Mouse (Mus musculus) embryonic facial prominence, embryonic 12.5 days (tissue): ENCODE data around the gene Ctsz. TPM values are rescaled to one million over a fixed set of nuclear protein-coding genes. Genes with fewer than 3 reads are reported as not detected.

Source experiments
- ATAC-seq: fragments of 200-750 bp; cut with Nextera tagmentation; 2 replicates; pipeline ENCODE4 v1.8.0; 2017; ENCODE audit not compliant: insufficient number of reproducible peaks, insufficient read depth, low FRiP score, low TSS enrichment
- H3K27ac ChIP-seq: fragments of 300-500 bp; sonication (generic); 2 replicates; pipeline ENCODE4 v1.5.1; 2016; ENCODE audit warnings: mild to moderate bottlenecking
- H3K27me3 ChIP-seq: fragments of 300-500 bp; sonication (generic); 2 replicates; pipeline ENCODE4 v1.6.1; 2016; ENCODE audit warnings: mild to moderate bottlenecking, moderate library complexity
- H3K36me3 ChIP-seq: fragments of 300-500 bp; sonication (generic); 2 replicates; pipeline ENCODE4 v1.6.1; 2016; ENCODE audit warnings: mild to moderate bottlenecking
- H3K4me1 ChIP-seq: fragments of 300-500 bp; sonication (generic); 2 replicates; pipeline ENCODE4 v1.6.1; 2016
- H3K4me2 ChIP-seq: fragments of 300-500 bp; sonication (generic); replicated peaks from 2 replicates; pipeline ENCODE4 v1.6.1; 2016; ENCODE audit warnings: mild to moderate bottlenecking, moderate library complexity
- H3K4me3 ChIP-seq: fragments of 300-500 bp; sonication (generic); 2 replicates; pipeline ENCODE4 v1.5.1; 2016; ENCODE audit warnings: mild to moderate bottlenecking
- H3K9ac ChIP-seq: fragments of 300-500 bp; sonication (generic); 2 replicates; pipeline ENCODE4 v1.6.1; 2016; ENCODE audit warnings: mild to moderate bottlenecking, moderate library complexity
- H3K9me3 ChIP-seq: fragments of 300-500 bp; sonication (generic); 2 replicates; pipeline ENCODE4 v1.6.1; 2016; ENCODE audit warnings: mild to moderate bottlenecking, moderate library complexity
- WGBS: fragments of 180-500 bp; shearing (Covaris S2); methylation state at CpG from one replicate; pipeline ENCODE4 v1.1.7; 2016; 5-methylcytosine and 5-hydroxymethylcytosine counted together
- polyA plus RNA-seq: library from polyadenylated mRNA; unstranded; fragments of >200 nt; fragmentation: Nextera tagmentation; extraction: Ambion mirVana; gene quantifications from 2 replicates; pipeline ENCODE4 v1.2.1, GENCODE M21; 2016

The Ctsz gene
- polyA plus RNA-seq, 1 experiment from 2014 or later = 115 TPM

DNA sequence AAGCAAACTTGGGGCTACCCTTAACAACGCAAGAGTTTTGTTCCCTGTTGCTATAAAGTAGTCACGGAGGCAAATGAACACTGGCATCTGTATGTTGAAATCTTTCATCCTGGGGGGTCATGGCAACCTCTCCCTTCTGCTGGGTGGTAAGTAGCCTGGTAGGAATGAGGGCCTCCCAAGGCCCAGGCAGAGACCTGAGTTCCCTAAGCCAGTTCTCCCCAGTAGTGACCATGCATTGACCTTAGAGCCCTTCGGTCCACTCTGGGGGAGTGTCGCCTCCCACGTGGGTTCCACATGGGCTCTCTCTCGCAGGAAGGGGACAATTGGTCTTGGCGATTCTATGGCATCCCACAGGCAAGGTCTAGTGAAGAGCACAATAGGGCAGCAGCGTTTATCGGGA lies 1.1 kb upstream of the Ctsz start:
- 82% methylated on average over 9 of the region's 9 CpGs for WGBS
- ATAC-seq = no peak

DNA sequence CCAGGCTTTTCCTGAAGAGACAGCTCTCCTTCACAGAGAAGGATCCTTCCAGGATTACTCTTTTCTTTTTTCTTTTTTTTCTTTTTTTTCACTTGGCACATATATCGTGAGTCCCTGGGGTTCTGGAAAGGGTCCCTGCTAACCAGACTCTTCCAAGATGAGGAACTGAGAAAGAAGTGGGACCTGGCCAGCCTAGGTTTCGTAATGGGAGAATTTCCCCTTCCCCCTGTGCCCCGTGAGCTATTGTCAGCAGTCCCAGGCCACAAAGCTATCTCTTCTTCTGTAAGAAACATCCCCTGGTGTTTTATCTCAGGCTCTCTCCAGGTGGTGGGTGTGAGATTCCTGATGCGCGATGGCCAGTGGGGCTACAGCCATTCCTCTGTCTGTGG lies 605 bp upstream of the Ctsz start:
- WGBS = 50% methylated on average over 5 of the region's 5 CpGs
- Histone ChIP-seq H3K27ac (no peak overlapping the region), H3K9ac (no peak overlapping the region), H3K4me3 (peak overlapping the region; percentile 50), H3K4me2 (peak overlapping the region; percentile 73), H3K9me3 (no peaks in the 10 kb centered on the region), H3K4me1 (peaks cover 28% of the 10 kb centered on the region), H3K27me3 (no peaks in the 10 kb centered on the region), H3K36me3 (0 out of 2 replicates have a peak, but pooled peaks cover 11% of the 10 kb centered on the region)
- ATAC-seq = no peak

More for the DNA sequence above, 1.1 kb upstream of the Ctsz start:
- Histone ChIP-seq H3K4me2 (no peak overlapping the region), H3K36me3 (0 out of 2 replicates have a peak, but pooled peaks cover 11% of the 10 kb centered on the region), H3K27me3 (no peaks in the 10 kb centered on the region), H3K4me3 (no peak overlapping the region), H3K9ac (no peak overlapping the region), H3K4me1 (peaks cover 28% of the 10 kb centered on the region), H3K27ac (no peak overlapping the region), H3K9me3 (no peaks in the 10 kb centered on the region)

DNA sequence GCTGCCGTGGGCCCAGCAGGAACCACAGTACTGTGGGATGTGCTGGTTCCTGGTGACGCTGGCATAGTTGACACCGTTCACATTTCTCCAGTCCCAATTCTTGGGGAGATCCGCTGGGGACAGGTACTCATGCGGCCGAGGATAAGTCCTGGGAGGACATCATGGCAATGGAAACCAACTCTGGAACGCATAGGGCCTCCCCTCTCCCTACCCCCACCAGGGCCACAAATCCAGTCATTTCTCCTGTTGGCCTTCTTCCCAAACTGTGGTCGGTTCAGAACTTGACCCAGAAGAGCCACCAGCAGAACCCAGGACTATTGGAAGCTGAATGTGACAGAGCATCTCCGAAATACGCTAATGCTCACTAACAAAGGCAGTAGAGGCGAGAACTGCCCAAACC lies 658 bp downstream of the Ctsz start:
- no peak for ATAC-seq
- peaks cover 19% of the 10 kb centered on the region; the same call in 1 of the 2 replicates for H3K36me3 ChIP-seq
- no peaks in the 10 kb centered on the region for H3K27me3 ChIP-seq
- H3K9me3 ChIP-seq = no peaks in the 10 kb centered on the region
- H3K27ac ChIP-seq = no peak overlapping the region
- peak overlapping the region; percentile 54 for H3K9ac ChIP-seq
- 67% methylated on average over 11 of the region's 11 CpGs for WGBS
- H3K4me1 ChIP-seq = peaks cover 27% of the 10 kb centered on the region
- H3K4me3 ChIP-seq = peak overlapping the region; percentile 50
- peak overlapping the region; percentile 73 for H3K4me2 ChIP-seq

DNA sequence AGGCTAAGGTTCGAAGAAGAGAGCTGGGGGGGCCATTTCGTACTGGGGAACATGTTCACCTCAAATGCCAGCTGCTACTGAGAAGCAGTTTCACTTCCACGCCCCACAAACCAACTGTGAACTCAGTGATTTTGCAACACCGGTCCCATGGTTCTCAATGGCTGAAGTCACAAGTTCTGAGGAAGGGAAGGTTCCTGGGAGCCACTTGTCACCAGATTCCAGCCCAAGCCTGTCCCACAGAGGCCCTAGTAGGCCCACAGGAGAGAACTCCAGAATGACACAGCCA lies 1.2 kb downstream of the Ctsz start:
- Histone ChIP-seq H3K27me3 (no peaks in the 10 kb centered on the region), H3K36me3 (peaks cover 22% of the 10 kb centered on the region), H3K4me2 (peak overlapping the region; percentile 73), H3K9me3 (no peaks in the 10 kb centered on the region), H3K4me1 (peaks cover 24% of the 10 kb centered on the region), H3K4me3 (peak overlapping the region; percentile 50; the same call in 1 of the 2 replicates), H3K9ac (0 out of 2 replicates have a peak overlapping the region, but pooled peaks have one; percentile 54), H3K27ac (no peak overlapping the region)
- ATAC-seq = no peak
- WGBS = 92% methylated on average over 4 of the region's 4 CpGs

DNA sequence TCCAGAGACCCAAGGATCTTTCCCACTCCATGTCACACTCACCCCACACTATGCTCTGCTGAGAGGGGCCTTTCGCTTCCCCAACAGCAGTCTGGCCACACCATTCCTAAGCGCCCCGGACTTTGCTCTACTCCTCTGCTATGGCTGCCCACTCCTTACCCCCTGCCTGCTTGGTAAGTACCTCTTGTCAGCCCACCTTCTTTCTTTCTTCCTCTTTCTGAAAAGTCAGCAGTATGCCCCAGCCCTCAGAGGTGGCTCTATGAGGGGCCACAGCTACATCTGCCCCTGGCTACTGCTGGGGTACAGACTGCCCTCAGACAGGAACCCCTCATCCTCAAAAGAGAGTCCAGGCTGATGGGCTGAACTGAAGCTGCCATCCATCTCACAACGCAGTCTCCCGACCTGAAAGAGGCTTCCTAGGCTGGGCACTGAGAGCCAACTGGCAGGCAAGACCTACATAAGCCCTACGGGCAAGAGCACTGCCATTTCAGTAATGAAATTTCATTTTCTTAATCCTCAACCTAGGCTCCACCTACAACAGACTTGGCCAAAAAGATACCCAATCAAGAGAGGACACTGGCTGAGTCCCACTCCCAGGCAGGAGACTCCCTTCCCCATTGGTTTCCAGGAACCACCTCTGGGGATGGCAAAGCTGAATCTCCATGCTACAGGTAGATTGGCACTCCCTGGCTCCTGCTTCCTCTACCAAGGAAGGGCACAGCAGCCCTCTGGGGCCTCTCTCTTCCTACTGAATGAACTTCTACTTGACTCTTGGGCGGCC lies 1.7 kb downstream of the Ctsz start:
- Histone ChIP-seq H3K4me3 (no peak overlapping the region), H3K4me1 (peaks cover 24% of the 10 kb centered on the region), H3K4me2 (no peak overlapping the region), H3K36me3 (peaks cover 27% of the 10 kb centered on the region), H3K27me3 (no peaks in the 10 kb centered on the region), H3K9ac (no peak overlapping the region), H3K9me3 (no peaks in the 10 kb centered on the region), H3K27ac (no peak overlapping the region)
- no peak for ATAC-seq
- WGBS = 95% methylated on average over 7 of the region's 7 CpGs

DNA sequence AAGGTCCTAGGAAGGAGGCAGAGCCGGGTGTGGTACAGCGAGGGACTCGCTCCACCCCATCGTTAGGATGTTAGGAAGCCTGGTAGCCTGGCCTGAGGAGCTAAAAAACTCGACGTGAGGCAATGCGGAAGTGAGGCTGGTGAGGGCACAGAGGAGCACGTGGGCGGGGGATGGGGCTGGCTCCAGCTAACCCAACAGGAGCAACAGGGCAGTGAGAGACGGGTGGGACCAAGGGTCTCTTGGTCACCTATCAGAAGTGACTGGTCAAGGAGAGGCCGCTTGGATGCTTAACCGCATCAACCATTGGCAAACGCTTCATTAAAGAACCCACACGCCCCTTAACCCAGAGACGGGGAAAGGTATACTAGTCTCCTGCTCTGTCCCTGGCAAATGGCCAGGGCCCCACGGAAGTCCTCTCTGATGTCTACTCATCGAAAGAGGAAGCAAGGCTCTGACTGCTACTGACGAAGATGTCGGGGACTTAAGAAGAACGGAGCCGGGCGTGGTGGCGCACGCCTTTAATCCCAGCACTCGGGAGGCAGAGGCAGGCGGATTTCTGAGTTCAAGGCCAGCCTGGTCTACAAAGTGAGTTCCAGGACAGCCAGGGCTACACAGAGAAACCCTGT lies 2.6 kb downstream of the Ctsz start:
- H3K9ac ChIP-seq = no peak overlapping the region
- peaks cover 24% of the 10 kb centered on the region for H3K4me1 ChIP-seq
- H3K9me3 ChIP-seq = no peaks in the 10 kb centered on the region
- H3K36me3 ChIP-seq = peaks cover 30% of the 10 kb centered on the region
- H3K4me2 ChIP-seq = no peak overlapping the region
- no peak for ATAC-seq
- WGBS = 88% methylated on average over 26 of the region's 26 CpGs
- no peak overlapping the region for H3K4me3 ChIP-seq
- H3K27me3 ChIP-seq = no peaks in the 10 kb centered on the region
- H3K27ac ChIP-seq = no peak overlapping the region

DNA sequence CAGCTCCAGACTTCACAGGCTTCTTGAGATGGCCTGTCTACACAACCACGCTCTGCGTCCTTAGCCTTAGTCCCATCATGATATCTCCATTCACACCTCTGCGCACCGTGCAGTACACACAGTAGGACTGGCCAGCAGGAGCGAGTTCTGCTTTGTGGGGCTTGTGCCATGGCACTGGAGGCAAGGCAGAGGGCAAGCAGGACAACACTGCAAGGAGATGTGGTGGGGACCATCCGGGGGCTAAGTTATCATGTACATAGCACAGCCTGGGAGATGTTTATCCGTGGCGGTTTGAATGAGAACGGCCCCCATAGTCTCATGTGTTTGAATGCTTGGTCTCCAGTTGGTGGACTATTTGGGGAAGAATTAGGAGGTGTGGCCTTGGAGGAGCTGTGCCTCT lies 3.9 kb downstream of the Ctsz start:
- Histone ChIP-seq H3K27me3 (no peaks in the 10 kb centered on the region), H3K36me3 (peaks cover 30% of the 10 kb centered on the region)
- no peak for ATAC-seq

DNA sequence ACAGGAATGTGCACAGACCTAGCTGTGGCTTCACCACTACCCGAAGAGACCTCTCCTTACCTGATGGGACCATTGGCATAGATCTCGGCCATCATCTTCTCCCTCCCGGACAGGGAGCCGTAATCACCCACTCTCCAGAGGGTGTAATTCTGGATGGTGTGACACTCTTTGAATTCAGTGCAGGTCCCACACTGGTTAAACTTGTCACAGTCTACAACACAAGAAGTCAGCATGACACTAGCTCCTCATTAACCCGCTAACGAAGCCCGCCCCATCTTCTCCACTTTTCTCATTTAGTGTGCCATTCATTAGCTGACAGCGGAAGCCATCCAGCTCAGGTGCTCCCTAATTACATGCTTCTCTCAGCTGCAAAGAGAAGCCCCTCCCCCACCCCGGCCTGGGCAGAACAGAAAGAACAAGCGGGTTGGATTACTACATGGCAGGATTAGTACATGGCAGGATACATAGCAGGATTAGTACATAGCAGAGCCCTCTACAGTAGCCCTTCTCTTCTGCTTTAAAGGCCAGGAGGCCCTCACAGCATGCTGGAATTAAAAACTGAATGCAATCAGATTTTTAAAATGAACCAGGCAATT lies 9.7 kb downstream of the Ctsz start:
- Histone ChIP-seq H3K4me3 (no peak overlapping the region), H3K27me3 (no peaks in the 10 kb centered on the region), H3K9me3 (no peaks in the 10 kb centered on the region), H3K36me3 (peaks cover 71% of the 10 kb centered on the region), H3K4me2 (no peak overlapping the region), H3K9ac (no peak overlapping the region), H3K4me1 (no peaks in the 10 kb centered on the region), H3K27ac (no peak overlapping the region)
- WGBS = 75% methylated on average over 10 of the region's 10 CpGs
- ATAC-seq = no peak

More for the DNA sequence above, 3.9 kb downstream of the Ctsz start:
- H3K4me3 ChIP-seq = no peak overlapping the region
- 97% methylated on average over 9 of the region's 9 CpGs for WGBS
- H3K4me2 ChIP-seq = no peak overlapping the region
- H3K9me3 ChIP-seq = no peaks in the 10 kb centered on the region
- no peak overlapping the region for H3K27ac ChIP-seq
- H3K9ac ChIP-seq = no peak overlapping the region
- H3K4me1 ChIP-seq = peaks cover 24% of the 10 kb centered on the region

DNA sequence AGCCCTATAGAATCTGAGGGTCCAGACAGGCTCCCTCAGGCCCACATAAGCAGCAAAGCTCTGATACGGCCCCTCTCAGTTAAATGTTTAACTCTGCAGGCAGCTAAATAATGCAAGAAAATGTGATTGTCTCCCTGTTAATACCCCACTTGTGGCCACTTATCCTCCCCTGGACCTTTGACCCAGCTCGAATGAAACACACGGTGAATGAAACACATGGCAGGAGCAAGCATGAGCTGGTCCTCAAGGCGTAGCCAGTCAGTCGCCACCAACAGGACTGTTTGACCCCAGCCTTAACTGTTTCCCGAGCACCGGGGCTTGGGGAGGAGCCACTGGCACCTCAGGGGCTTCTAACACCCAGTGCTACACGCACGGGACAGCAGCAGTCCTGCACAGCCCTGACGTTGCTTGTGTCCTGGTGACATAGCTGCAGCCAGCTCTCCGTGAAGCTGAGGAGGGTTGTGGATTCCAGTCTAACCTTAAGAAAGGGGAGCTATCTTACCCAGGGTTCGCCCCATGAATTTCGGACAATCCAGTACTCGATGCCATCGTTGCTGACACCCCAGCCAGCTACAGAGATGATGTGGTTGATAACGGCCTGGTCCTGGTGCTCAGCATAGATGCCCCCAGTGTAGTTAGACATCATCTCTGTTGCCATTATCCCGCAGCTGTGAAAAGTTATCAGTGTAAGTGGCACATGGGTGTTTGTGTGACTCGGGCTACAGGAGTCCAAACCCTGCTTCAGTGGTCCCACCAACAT lies 10.6 kb downstream of the Ctsz start:
- no peak for ATAC-seq
- peaks cover 72% of the 10 kb centered on the region for H3K36me3 ChIP-seq
- H3K4me1 ChIP-seq = no peaks in the 10 kb centered on the region
- no peaks in the 10 kb centered on the region for H3K27me3 ChIP-seq
- no peak overlapping the region for H3K4me2 ChIP-seq
- H3K9me3 ChIP-seq = no peaks in the 10 kb centered on the region
- H3K9ac ChIP-seq = no peak overlapping the region
- WGBS = 78% methylated on average over 18 of the region's 18 CpGs
- no peak overlapping the region for H3K27ac ChIP-seq
- no peak overlapping the region for H3K4me3 ChIP-seq

DNA sequence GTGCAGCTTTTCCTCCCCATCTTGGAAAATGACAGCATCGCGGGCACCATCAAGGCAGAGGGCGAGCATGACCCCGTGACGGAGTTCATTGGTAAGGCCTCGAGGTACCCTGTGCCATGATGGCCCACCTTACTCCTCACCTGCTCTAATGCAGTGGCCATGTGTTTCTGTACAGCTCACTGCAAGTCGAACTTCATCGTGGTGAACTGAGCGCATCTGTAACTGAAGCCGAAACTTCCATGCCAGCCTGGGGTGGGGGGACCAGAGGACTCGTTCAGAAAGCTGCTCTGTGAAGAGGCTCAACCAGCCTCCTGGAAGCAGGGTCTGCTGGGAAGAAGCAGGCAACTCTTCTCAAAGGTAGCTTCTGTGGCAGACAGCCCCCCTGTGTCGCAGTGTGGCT lies 12.0 kb downstream of the Ctsz start:
- Histone ChIP-seq H3K4me1 (no peaks in the 10 kb centered on the region), H3K4me2 (no peak overlapping the region), H3K9ac (no peak overlapping the region), H3K27me3 (no peaks in the 10 kb centered on the region), H3K9me3 (no peaks in the 10 kb centered on the region), H3K4me3 (no peak overlapping the region), H3K36me3 (peaks cover 75% of the 10 kb centered on the region), H3K27ac (no peak overlapping the region)
- no peak for ATAC-seq
- WGBS = 94% methylated on average over 12 of the region's 12 CpGs

DNA sequence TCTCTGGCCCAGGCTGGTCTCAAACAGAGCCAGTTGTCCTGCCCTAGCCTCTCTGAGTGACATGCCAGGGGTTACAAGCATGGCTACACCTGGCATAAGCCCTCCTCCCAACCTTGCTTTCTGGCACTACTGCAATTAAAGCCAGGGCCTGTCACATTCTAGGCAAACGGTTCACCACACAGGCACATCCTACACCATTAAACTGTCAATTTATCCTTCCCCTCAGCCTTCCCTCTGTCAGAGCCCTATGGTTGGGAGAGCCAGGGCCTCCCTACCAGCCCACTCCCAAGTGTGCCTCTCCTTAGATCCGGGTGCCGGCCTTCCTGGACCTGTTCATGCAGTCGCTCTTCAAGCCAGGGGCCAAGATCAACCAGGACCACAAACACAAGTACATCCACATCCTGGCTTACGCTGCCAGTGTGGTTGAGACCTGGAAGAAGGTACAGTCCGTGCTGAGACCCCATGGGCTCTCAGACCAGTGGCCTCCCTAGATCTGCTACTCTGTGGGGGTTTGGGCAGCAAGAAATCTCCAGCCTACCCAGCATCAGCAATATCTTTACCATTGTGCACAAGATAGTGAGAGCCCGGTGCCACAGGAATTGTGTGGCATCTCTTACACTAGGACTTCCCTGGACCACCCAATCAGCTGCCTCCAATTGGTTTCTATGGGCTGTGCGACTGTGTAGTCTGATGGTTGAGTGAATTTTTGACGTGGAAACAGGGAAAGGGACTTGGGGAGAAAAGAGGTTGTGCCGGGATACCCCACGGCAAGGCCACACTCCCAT lies 14.3 kb downstream of the Ctsz start:
- H3K4me2 ChIP-seq = no peak overlapping the region
- no peak overlapping the region for H3K27ac ChIP-seq
- H3K9me3 ChIP-seq = no peaks in the 10 kb centered on the region
- peaks cover 98% of the 10 kb centered on the region for H3K36me3 ChIP-seq
- WGBS = 90% methylated on average over 11 of the region's 11 CpGs
- no peaks in the 10 kb centered on the region for H3K27me3 ChIP-seq
- H3K9ac ChIP-seq = no peak overlapping the region
- H3K4me1 ChIP-seq = no peaks in the 10 kb centered on the region
- H3K4me3 ChIP-seq = no peak overlapping the region
- no peak for ATAC-seq
